Mouse (Mus musculus) erythroblast, embryonic 14.5 days (primary cell): ENCODE results near the gene Btbd9. TPM values are rescaled to one million over a fixed set of nuclear protein-coding genes. Genes with fewer than 3 reads are reported as not detected.

Experiments used
- H3K27me3 ChIP-seq: 2 replicates; pipeline ENCODE4 v1.6.1; 2012; ENCODE audit warnings: inconsistent platforms; ENCODE audit not compliant: control insufficient read depth
- H3K36me3 ChIP-seq: 2 replicates; pipeline ENCODE4 v1.6.1; 2012; ENCODE audit warnings: mild to moderate bottlenecking, inconsistent platforms; ENCODE audit not compliant: control insufficient read depth
- H3K4me1 ChIP-seq: 2 replicates; pipeline ENCODE4 v1.6.1; 2012; ENCODE audit warnings: inconsistent platforms; ENCODE audit not compliant: control insufficient read depth
- H3K4me3 ChIP-seq: replicated peaks from 2 replicates; pipeline ENCODE3; 2012; ENCODE audit warnings: moderate library complexity, mild to moderate bottlenecking, inconsistent platforms
- H3K9me3 ChIP-seq: 2 replicates; pipeline ENCODE4 v1.6.1; 2012; ENCODE audit warnings: low read length, inconsistent platforms, mixed read lengths; ENCODE audit not compliant: control insufficient read depth
- GATA1 ChIP-seq: IDR thresholded peaks from 2 replicates; pipeline ENCODE4 v1.6.1; 2012; ENCODE audit warnings: low read length, inconsistent platforms, mixed read lengths
- TAL1 ChIP-seq: IDR thresholded peaks from 3 replicates; pipeline ENCODE4 v1.6.1; 2012; ENCODE audit warnings: low read length, inconsistent platforms, mixed read lengths
- polyA plus RNA-seq: library from polyadenylated mRNA; stranded (reverse); fragments of >175 nt; gene quantifications from 2 replicates; pipeline ENCODE4 v1.2.3, GENCODE M21; 2012

Btbd9 gene
- polyA plus RNA-seq, 1 experiment = 0.26 TPM

DNA sequence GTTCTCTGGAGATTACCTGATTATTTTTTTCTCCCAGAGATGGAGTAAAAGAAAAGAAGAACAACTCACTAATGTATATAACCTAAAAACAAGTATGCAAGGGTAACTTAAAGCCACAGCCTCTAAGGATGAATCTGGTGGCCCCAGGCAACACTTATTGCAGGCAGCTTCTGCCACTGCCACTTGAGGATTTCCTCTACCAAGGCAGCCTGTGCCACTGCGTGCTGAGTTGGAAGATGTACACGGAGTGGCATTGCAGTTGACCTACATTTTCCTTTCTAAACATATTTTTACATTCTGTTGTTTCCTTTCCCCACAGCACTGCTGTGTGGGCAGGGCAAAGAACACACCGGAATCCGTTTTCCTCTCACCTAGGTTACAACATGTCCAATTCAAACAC, 184.3 kb downstream of the Btbd9 start:
- Histone ChIP-seq H3K4me3 (no peak overlapping the region), H3K27me3 (no peaks in the 10 kb centered on the region), H3K9me3 (no peaks in the 10 kb centered on the region)

DNA sequence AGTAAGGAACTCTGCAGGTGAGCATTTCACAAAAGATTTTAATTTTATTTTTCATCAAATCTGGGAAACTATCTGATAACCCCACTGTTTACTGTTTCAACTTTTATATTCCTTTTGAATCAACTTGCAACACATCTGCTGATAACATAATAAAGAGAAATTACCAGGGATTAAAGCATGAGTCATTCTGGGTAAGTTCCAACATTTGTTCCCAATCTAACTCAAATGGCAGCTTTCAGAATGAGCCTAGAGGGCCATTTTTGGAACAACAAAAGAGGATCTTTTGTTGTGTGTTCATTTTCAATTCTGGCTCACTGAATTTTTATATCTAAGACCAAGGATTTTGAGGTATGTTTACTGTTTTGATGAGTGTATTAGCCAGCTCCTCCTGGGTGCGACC, 185.1 kb downstream of the Btbd9 start:
- Histone ChIP-seq H3K36me3 (no peaks in the 10 kb centered on the region), H3K4me1 (no peaks in the 10 kb centered on the region), H3K27me3 (no peaks in the 10 kb centered on the region), H3K9me3 (no peaks in the 10 kb centered on the region), H3K4me3 (no peak overlapping the region)
- TF ChIP-seq GATA1 = no peak
- TF ChIP-seq TAL1 = no peak

More for the DNA sequence above, 184.3 kb downstream of the Btbd9 start:
- Histone ChIP-seq H3K4me1 (no peaks in the 10 kb centered on the region), H3K36me3 (no peaks in the 10 kb centered on the region)
- TF ChIP-seq TAL1 (no peak), GATA1 (no peak)

DNA sequence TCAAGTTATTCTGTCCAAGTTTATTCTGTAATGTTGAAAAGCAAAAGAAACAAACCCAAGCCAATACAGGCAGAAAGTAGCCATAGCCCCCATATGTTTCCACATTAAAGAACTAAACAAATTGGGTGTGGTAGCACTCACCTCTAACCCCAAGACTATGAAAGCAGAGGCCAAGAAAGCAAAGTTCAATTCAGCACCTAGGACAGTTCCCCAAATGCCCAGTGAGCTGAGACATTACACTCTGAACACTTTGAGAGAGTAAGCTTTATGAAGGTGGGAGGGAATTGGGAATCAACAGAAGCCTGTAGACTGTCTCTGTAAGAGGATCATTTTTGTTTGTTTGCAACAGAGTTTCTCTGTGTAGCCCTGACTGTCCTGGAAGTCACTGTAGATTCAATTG, 186.6 kb downstream of the Btbd9 start:
- H3K4me3 ChIP-seq = no peak overlapping the region
- TF ChIP-seq GATA1 = no peak
- TF ChIP-seq TAL1 = no peak
- H3K36me3 ChIP-seq = no peaks in the 10 kb centered on the region
- H3K9me3 ChIP-seq = no peaks in the 10 kb centered on the region
- no peaks in the 10 kb centered on the region for H3K27me3 ChIP-seq
- H3K4me1 ChIP-seq = no peaks in the 10 kb centered on the region

DNA sequence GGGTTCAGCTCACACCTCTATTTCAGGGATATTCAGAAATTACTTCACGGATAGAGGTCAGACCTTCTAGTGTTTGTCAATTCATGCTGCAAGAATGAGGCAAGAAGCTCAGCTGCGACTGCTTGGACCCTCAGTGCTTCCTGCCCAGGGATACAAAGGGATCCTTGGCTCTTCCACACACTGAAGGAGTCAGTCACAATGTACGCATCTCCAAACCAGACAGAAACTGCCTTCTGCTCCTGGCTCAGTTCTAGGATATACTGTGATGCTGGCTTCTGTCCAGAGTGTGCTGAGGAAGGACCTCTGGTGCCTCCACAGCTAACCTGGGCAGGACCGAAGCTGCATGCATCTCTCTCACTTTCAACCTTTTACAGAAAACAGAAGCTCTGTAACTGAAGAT, 187.5 kb downstream of the Btbd9 start:
- no peaks in the 10 kb centered on the region for H3K4me1 ChIP-seq
- H3K36me3 ChIP-seq = no peaks in the 10 kb centered on the region
- TF ChIP-seq TAL1 (no peak), GATA1 (no peak)
- no peaks in the 10 kb centered on the region for H3K27me3 ChIP-seq
- no peak overlapping the region for H3K4me3 ChIP-seq
- no peaks in the 10 kb centered on the region for H3K9me3 ChIP-seq

DNA sequence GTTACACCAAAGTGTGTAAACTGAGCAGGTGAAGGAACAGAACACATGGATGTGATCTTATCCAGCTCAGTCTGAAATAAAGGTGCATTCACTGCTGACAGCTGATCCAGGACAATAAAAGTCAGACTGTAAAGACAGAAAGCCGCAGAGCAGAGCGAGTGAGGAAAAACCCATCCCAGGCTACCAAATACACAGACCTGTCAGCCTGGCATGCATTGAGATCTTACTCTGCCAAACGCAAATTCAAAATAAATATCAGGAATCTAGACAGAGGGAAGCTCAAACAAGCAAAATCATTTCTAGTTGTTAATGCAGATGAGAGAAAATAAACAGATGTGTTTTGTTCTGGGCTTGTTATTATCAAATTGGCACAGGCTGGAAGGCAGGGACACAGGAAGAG, 187.9 kb downstream of the Btbd9 start:
- Histone ChIP-seq H3K9me3 (no peaks in the 10 kb centered on the region), H3K36me3 (no peaks in the 10 kb centered on the region), H3K27me3 (no peaks in the 10 kb centered on the region), H3K4me1 (no peaks in the 10 kb centered on the region), H3K4me3 (no peak overlapping the region)
- no peak for TF ChIP-seq GATA1

DNA sequence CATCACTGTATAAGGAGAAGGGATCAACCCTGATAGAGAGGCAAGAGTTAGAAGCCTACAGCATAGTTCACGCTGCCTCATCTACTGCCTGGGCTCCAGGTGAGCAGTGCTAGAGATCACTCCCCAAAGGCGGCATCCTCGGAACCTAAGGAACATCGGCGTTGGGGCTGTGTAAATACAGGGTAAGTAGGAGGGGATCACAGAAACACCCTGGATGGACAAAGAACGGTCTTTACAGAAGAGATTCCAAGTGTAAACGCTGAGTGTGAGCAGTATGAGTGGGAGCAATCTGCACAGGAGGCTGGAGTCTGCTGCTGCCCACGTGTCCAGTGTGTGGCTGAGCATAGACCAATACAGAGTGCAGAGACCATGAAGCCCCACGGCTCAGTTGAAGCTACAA, 190.0 kb downstream of the Btbd9 start:
- no peak overlapping the region for H3K4me3 ChIP-seq

DNA sequence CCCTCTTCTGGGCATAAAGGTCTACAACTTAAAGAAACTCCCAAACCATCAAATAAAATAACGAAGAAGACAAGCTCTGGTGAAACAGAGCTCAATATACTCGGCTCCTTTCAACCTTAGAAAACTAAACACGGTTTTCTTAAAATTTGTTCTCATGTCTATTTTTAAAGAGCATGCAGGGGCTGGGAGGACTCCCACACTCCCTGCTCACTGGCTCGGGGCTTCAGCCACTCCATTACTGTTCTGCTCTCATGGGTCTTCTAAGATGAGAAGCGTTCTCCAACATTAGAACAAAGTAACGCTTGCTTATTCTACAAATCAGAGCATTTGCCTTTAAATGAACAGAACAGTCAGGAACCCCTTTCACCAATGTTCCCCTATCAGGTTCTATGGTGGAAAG, 192.6 kb downstream of the Btbd9 start:
- Histone ChIP-seq H3K27me3 (no peaks in the 10 kb centered on the region), H3K9me3 (no peaks in the 10 kb centered on the region), H3K36me3 (no peaks in the 10 kb centered on the region), H3K4me1 (no peaks in the 10 kb centered on the region), H3K4me3 (no peak overlapping the region)
- TF ChIP-seq TAL1 = no peak
- no peak for TF ChIP-seq GATA1

More for the DNA sequence above, 190.0 kb downstream of the Btbd9 start:
- Histone ChIP-seq H3K27me3 (no peaks in the 10 kb centered on the region), H3K36me3 (no peaks in the 10 kb centered on the region), H3K9me3 (no peaks in the 10 kb centered on the region), H3K4me1 (no peaks in the 10 kb centered on the region)
- TF ChIP-seq GATA1 = no peak
- TF ChIP-seq TAL1 = no peak

DNA sequence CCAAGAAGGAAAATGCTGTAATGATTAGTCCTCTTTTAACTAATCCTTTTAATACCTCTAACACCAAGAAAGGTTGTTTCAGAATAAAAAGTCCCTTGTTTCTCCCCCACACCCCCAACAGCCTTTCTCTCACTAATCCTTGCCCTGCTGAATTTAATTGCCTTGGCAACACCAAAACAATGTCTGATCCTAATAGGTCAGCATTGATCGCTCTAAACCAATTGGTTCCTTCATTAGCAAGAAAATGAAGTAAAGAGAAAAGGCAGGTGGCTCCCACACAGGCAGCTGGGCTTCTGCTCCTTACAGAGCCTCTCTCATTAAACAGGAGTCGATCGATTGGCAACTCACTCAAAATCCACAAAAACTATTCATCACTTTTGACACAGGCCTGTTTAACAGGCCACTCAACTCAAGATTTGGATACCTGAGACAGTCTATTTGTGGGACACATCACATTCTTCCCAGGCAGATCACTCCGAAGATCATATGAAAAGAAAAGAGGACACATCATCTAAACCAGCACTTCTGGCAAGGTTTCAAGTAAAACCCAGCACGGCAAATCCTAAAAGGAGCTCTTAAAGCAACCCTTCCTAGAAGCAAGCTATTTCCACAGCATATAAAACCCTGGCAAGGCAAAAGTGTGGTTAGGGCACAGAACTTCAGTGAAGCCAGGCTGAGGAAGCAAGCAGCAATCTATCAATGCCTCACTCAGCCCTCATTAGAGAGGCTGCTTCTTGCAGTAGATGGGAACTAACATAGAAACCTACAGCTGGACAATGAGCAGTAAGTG, 197.9 kb downstream of the Btbd9 start:
- Histone ChIP-seq H3K4me3 (no peak overlapping the region), H3K27me3 (no peaks in the 10 kb centered on the region), H3K36me3 (no peaks in the 10 kb centered on the region), H3K4me1 (peaks cover 2% of the 10 kb centered on the region; the same call in 1 of the 2 replicates), H3K9me3 (no peaks in the 10 kb centered on the region)
- TF ChIP-seq GATA1 (no peak), TAL1 (no peak)

DNA sequence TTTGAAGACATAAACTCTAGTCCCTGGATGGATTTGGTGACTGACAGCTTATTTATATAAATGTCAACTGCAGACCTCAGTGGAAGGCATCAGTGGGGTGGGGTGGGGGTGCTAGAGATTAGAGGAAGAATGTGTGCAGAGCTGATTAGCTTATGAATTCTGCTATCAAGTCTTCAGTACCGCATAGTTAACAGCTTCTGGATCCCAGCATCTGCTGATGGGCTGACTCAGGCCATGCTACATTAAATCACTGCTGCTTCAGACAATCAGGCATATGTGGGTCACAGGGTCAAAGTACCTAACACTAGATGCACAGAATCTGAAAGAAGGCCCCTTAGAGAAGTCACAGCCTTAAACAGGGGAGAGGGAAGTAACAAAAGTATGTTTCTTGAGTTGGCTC, 198.5 kb downstream of the Btbd9 start:
- no peaks in the 10 kb centered on the region for H3K36me3 ChIP-seq
- no peaks in the 10 kb centered on the region for H3K9me3 ChIP-seq
- peaks cover 2% of the 10 kb centered on the region; the same call in 1 of the 2 replicates for H3K4me1 ChIP-seq
- H3K27me3 ChIP-seq = no peaks in the 10 kb centered on the region
- no peak overlapping the region for H3K4me3 ChIP-seq
- no peak for TF ChIP-seq GATA1
- TF ChIP-seq TAL1 = no peak

DNA sequence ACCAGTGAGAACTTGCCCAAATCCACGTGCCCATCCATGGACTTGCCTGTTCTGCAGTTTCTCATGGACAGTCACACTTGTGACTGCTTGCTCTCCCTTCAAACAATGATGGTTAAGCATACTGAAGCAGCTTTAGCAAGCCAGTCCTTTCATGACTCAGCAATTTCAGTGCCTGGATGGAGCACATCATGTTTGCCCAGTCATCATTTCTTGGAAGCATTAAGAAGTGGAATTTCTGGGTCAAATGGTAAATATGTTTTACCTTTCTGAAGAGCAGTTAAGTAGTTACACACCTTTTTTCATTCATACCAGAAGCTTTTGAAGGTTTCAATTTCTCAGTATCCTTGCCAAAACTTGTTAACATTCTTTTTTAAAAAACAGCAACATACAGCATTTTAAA, 201.2 kb downstream of the Btbd9 start:
- Histone ChIP-seq H3K4me1 (peaks cover 2% of the 10 kb centered on the region; the same call in 1 of the 2 replicates), H3K27me3 (no peaks in the 10 kb centered on the region), H3K9me3 (no peaks in the 10 kb centered on the region), H3K4me3 (no peak overlapping the region), H3K36me3 (no peaks in the 10 kb centered on the region)
- no peak for TF ChIP-seq GATA1
- no peak for TF ChIP-seq TAL1
